Comparison of ENCODE assay signal across 50 mouse cellular contexts in genomic region chr9:109130076-109130475, GRCm38 (mm10). TPM values are rescaled to one million over a fixed set of nuclear protein-coding genes. Genes with fewer than 3 reads are reported as not detected.
"Had no signal": no experiment of that assay in that cellular context is flagged by ENCODE, and none has a peak within 500 bp of the region (broad histone marks: within the 10 kb centered on the region; RNA-seq: fewer than 3 reads in every experiment).

No protein-coding gene starts in this region.

- H3K4me1 ChIP-seq: heart, embryonic 10.5 days; heart, embryonic 12.5 days; heart, embryonic 13.5 days; heart, embryonic 15.5 days; hindbrain, embryonic 10.5 days; hindbrain, embryonic 12.5 days; hindbrain, embryonic 13.5 days; hindbrain, embryonic 15.5 days; intestine, embryonic 15.5 days; kidney, embryonic 15.5 days had no signal

- H3K27ac ChIP-seq: heart, embryonic 10.5 days; heart, embryonic 13.5 days; heart, embryonic 15.5 days; hindbrain, embryonic 10.5 days; hindbrain, embryonic 12.5 days; hindbrain, embryonic 13.5 days; hindbrain, embryonic 14.5 days; hindbrain, embryonic 15.5 days; hindbrain, postnatal 0 days; intestine, embryonic 15.5 days; kidney, embryonic 15.5 days; kidney, postnatal 0 days; layer of hippocampus, adult 2 months had no signal

- H3K9me3 ChIP-seq: heart, embryonic 10.5 days; heart, embryonic 12.5 days; heart, embryonic 13.5 days; heart, embryonic 15.5 days; hindbrain, embryonic 10.5 days; hindbrain, embryonic 12.5 days; hindbrain, embryonic 13.5 days; hindbrain, embryonic 15.5 days; intestine, embryonic 15.5 days; kidney, embryonic 15.5 days had no signal

- H3K4me3 ChIP-seq: heart, embryonic 10.5 days; heart, embryonic 12.5 days; heart, embryonic 13.5 days; heart, embryonic 15.5 days; hindbrain, embryonic 10.5 days; hindbrain, embryonic 12.5 days; hindbrain, embryonic 13.5 days; hindbrain, embryonic 15.5 days; intestine, embryonic 15.5 days; kidney, embryonic 15.5 days; layer of hippocampus, adult 2 months had no signal

- H3K36me3 ChIP-seq: heart, embryonic 10.5 days; heart, embryonic 12.5 days; heart, embryonic 13.5 days; heart, embryonic 15.5 days; hindbrain, embryonic 10.5 days; hindbrain, embryonic 12.5 days; hindbrain, embryonic 13.5 days; hindbrain, embryonic 15.5 days; intestine, embryonic 15.5 days; kidney, embryonic 15.5 days had no signal

- H3K27me3 ChIP-seq: heart, embryonic 12.5 days; heart, embryonic 13.5 days; heart, embryonic 15.5 days; hindbrain, embryonic 12.5 days; hindbrain, embryonic 13.5 days; hindbrain, embryonic 15.5 days; intestine, embryonic 15.5 days; kidney, embryonic 15.5 days had no signal

- ATAC-seq: hindbrain, embryonic 16.5 days; hindbrain, postnatal 0 days; inflammation-experienced regulatory T-cells, adult 6 months; intestine, embryonic 15.5 days; intestine, embryonic 16.5 days; intestine, postnatal 0 days had no signal

- H3K9ac ChIP-seq: heart, embryonic 12.5 days; heart, embryonic 13.5 days; heart, embryonic 15.5 days; hindbrain, embryonic 12.5 days; hindbrain, embryonic 13.5 days; hindbrain, embryonic 14.5 days; hindbrain, embryonic 15.5 days; intestine, embryonic 15.5 days; kidney, embryonic 15.5 days had no signal

- H3K4me2 ChIP-seq: heart, embryonic 11.5 days; heart, embryonic 12.5 days; heart, embryonic 13.5 days; heart, embryonic 15.5 days; hindbrain, embryonic 12.5 days; hindbrain, embryonic 13.5 days; hindbrain, embryonic 14.5 days; hindbrain, embryonic 15.5 days; intestine, embryonic 15.5 days; kidney, embryonic 15.5 days had no signal

- DNase-seq: heart, postnatal 10 days; heart, postnatal 14 days; heart, postnatal 36 days; heart, postnatal 4 days; kidney, adult 11 months; kidney, adult 18-20 months; kidney, adult 2 months; kidney, adult 8-10 months; kidney, adult 9 months; kidney, postnatal 10 days; kidney, postnatal 14 days; kidney, postnatal 25 days; kidney, postnatal 36 days; kidney, postnatal 4 days; layer of hippocampus, adult 9-11 months; layer of hippocampus, postnatal 36 days had no signal

RNA-seq across cellular contexts. Expression of gene Fbxw21, which starts 31.8 kb away (rescaled TPM):
- total RNA-seq: heart, postnatal 10 days; heart, postnatal 14 days; heart, postnatal 36 days; heart, postnatal 4 days; hematopoietic stem cell, adult 5-6 weeks; hindbrain, postnatal 0 days; layer of hippocampus, adult 18-20 months; layer of hippocampus, adult 2 months; layer of hippocampus, adult 8-10 months; layer of hippocampus, postnatal 10 days; layer of hippocampus, postnatal 14 days; layer of hippocampus, postnatal 25 days; layer of hippocampus, postnatal 36 days; left cerebral cortex, adult 18-20 months had no signal
- polyA plus RNA-seq: heart, embryonic 10.5 days; heart, embryonic 11.5 days; heart, embryonic 12.5 days; heart, embryonic 13.5 days; heart, embryonic 14.5 days; heart, embryonic 15.5 days; heart, embryonic 16.5 days; heart, postnatal 0 days; hindbrain, embryonic 10.5 days; hindbrain, embryonic 11.5 days; hindbrain, embryonic 12.5 days; hindbrain, embryonic 13.5 days; hindbrain, embryonic 14.5 days; hindbrain, embryonic 15.5 days; hindbrain, embryonic 16.5 days; hindbrain, postnatal 0 days; inflammation-experienced regulatory T-cells, adult 6 months; intestine, embryonic 14.5 days; intestine, embryonic 15.5 days; intestine, embryonic 16.5 days; intestine, postnatal 0 days; kidney, adult 2 months; kidney, embryonic 14.5 days; kidney, embryonic 15.5 days; kidney, embryonic 16.5 days; kidney, postnatal 0 days; large intestine, adult 2 months had no signal
